12 mouse cellular contexts compared by ENCODE assay signal in genomic region chr19:24794350-24794749, GRCm38 (mm10).
DNase-seq lines count a peak whose midpoint lies in the region; ATAC-seq and TF ChIP-seq lines count a peak whose summit lies in the region.
"Had no signal": no experiment of that assay in that cellular context is flagged by ENCODE, and none has a peak within 500 bp of the region (broad histone marks: within the 10 kb centered on the region; RNA-seq: fewer than 3 reads in every experiment).

No protein-coding gene starts in this region.

- TF ChIP-seq EP300 in liver, embryonic 14.5 days (IDR thresholded peaks at IDR 0.05; ENCODE audit: low read depth), result peak; percentile 92

- H3K9ac ChIP-seq in heart, embryonic 14.5 days (ENCODE audit: low read length), result peak overlapping the region; percentile 21; the same call in 1 of the 2 replicates
- H3K9ac ChIP-seq in liver, embryonic 14.5 days (replicated peaks), result peak overlapping the region; percentile 62
- H3K9ac ChIP-seq in neural tube, embryonic 15.5 days (replicated peaks), result no peak overlapping the region

- H3K27ac ChIP-seq in heart, embryonic 14.5 days (replicated peaks in 1 of 2; ENCODE audit: control insufficient read depth in 1 of 2, insufficient read depth in 1 of 2, low read depth in 2 of 2, low read length in 2 of 2), result peak overlapping the region in 1 of 2 experiments; percentile 59; a peak in 1 of 4 replicates
- peak overlapping the region; percentile 95 for H3K27ac ChIP-seq in liver, embryonic 14.5 days
- H3K27ac ChIP-seq in limb, embryonic 10.5 days, result no peak overlapping the region
- no peak overlapping the region for H3K27ac ChIP-seq in neural tube, embryonic 15.5 days (replicated peaks)

- DNase-seq in heart, adult 9 months (ENCODE audit: low spot score in 2 of 2), result no peak
- no peak for DNase-seq in G1E (ENCODE audit: low spot score)
- peak; percentile 14 for DNase-seq in c-Kit-positive CD71-negative TER-119-negative erythroid progenitor cells, embryonic 14.5 days (ENCODE audit: low read depth)
- peak; percentile 74 to 82 (median 80) for DNase-seq in liver, embryonic 14.5 days (ENCODE audit: low read depth in 3 of 3, low spot score in 3 of 3)
- no peak for DNase-seq in limb, embryonic 10.5 days (ENCODE audit: low spot score)
- DNase-seq: adrenal gland, adult 8-10 months; heart, postnatal 36 days; kidney, postnatal 10 days; right cerebral cortex, postnatal 4 days had no signal

- ATAC-seq in heart, embryonic 14.5 days (ENCODE audit: insufficient number of reproducible peaks, insufficient read depth, low FRiP score, low read depth), result no peak
- peak; percentile 84 for ATAC-seq in G1E (ENCODE audit: extremely low read depth, insufficient number of reproducible peaks, low FRiP score, poor library complexity, severe bottlenecking)
- ATAC-seq in liver, embryonic 14.5 days (ENCODE audit: insufficient read depth), result peak; percentile 96
- no peak for ATAC-seq in neural tube, embryonic 15.5 days (ENCODE audit: low FRiP score)
- no peak for ATAC-seq in granulocyte monocyte progenitor cell, adult 5-6 weeks (replicated peaks; ENCODE audit: poor library complexity, severe bottlenecking)

- no peak overlapping the region for H3K4me3 ChIP-seq in heart, embryonic 14.5 days (ENCODE audit: control insufficient read depth in 1 of 2, insufficient read depth in 1 of 2, low read depth in 1 of 2, low read length in 2 of 2)
- no peak overlapping the region for H3K4me3 ChIP-seq in G1E (ENCODE audit: low read depth, low read length)
- H3K4me3 ChIP-seq in liver, embryonic 14.5 days (ENCODE audit: insufficient read depth in 1 of 2, low read depth in 2 of 2, low read length in 2 of 2), result peak overlapping the region in 1 of 2 experiments; percentile 10; a peak in 1 of 4 replicates
- no peak overlapping the region for H3K4me3 ChIP-seq in limb, embryonic 10.5 days
- H3K4me3 ChIP-seq in neural tube, embryonic 15.5 days (replicated peaks), result no peak overlapping the region

- H3K27me3 ChIP-seq in heart, embryonic 14.5 days (ENCODE audit: control insufficient read depth, insufficient read depth, low read length), result no peaks in the 10 kb centered on the region
- peaks cover 14% of the 10 kb centered on the region for H3K27me3 ChIP-seq in G1E (ENCODE audit: insufficient read depth, low read length)
- H3K27me3 ChIP-seq in liver, embryonic 14.5 days (ENCODE audit: control insufficient read depth, insufficient read depth, low read length), result no peaks in the 10 kb centered on the region
- H3K27me3 ChIP-seq in limb, embryonic 10.5 days (ENCODE audit: low read depth, poor library complexity, severe bottlenecking), result peaks cover 12% of the 10 kb centered on the region
- 0 out of 2 replicates have a peak, but pooled peaks cover 3% of the 10 kb centered on the region for H3K27me3 ChIP-seq in neural tube, embryonic 15.5 days (replicated peaks)

- peaks cover 15 to 26% of the 10 kb centered on the region in 2 experiments for H3K4me1 ChIP-seq in heart, embryonic 14.5 days (ENCODE audit: control insufficient read depth in 2 of 2, insufficient read depth in 2 of 2, low read length in 2 of 2)
- peaks cover 8% of the 10 kb centered on the region for H3K4me1 ChIP-seq in G1E (ENCODE audit: insufficient read depth, low read depth, low read length)
- peaks cover 40 to 41% of the 10 kb centered on the region in 2 experiments for H3K4me1 ChIP-seq in liver, embryonic 14.5 days (replicated peaks; ENCODE audit: control insufficient read depth in 2 of 2, insufficient read depth in 2 of 2, low read length in 1 of 2)
- H3K4me1 ChIP-seq in limb, embryonic 10.5 days, result peaks cover 14% of the 10 kb centered on the region
- H3K4me1 ChIP-seq in neural tube, embryonic 15.5 days, result no peaks in the 10 kb centered on the region

- 11% methylated on average over 6 of the region's 6 CpGs for WGBS in heart, embryonic 14.5 days
- 10% methylated on average over 6 of the region's 6 CpGs for WGBS in liver, embryonic 14.5 days (ENCODE audit: insufficient replicate concordance)
- 75% methylated on average over 6 of the region's 6 CpGs for WGBS in limb, embryonic 10.5 days
- 85% methylated on average over 6 of the region's 6 CpGs for WGBS in neural tube, embryonic 15.5 days

- peak overlapping the region; percentile 17; the same call in 1 of the 2 replicates for H3K4me2 ChIP-seq in heart, embryonic 14.5 days (ENCODE audit: low read length)
- H3K4me2 ChIP-seq in liver, embryonic 14.5 days (ENCODE audit: low read depth), result peak overlapping the region; percentile 55
- no peak overlapping the region for H3K4me2 ChIP-seq in neural tube, embryonic 15.5 days

- no peaks in the 10 kb centered on the region for H3K9me3 ChIP-seq in heart, embryonic 14.5 days (ENCODE audit: control insufficient read depth, low read length)
- no peaks in the 10 kb centered on the region for H3K9me3 ChIP-seq in G1E (replicated peaks)
- no peaks in the 10 kb centered on the region for H3K9me3 ChIP-seq in liver, embryonic 14.5 days (ENCODE audit: control insufficient read depth, low read length)
- no peaks in the 10 kb centered on the region for H3K9me3 ChIP-seq in limb, embryonic 10.5 days (replicated peaks)
- no peaks in the 10 kb centered on the region for H3K9me3 ChIP-seq in neural tube, embryonic 15.5 days (replicated peaks)

- H3K36me3 ChIP-seq in heart, embryonic 14.5 days (ENCODE audit: control insufficient read depth, insufficient read depth, low read length), result peaks cover 4% of the 10 kb centered on the region; the same call in 1 of the 2 replicates
- no peaks in the 10 kb centered on the region for H3K36me3 ChIP-seq in G1E (replicated peaks)
- H3K36me3 ChIP-seq in liver, embryonic 14.5 days (replicated peaks; ENCODE audit: control insufficient read depth, insufficient read depth, low read depth), result no peaks in the 10 kb centered on the region
- H3K36me3 ChIP-seq in limb, embryonic 10.5 days, result no peaks in the 10 kb centered on the region
- no peaks in the 10 kb centered on the region for H3K36me3 ChIP-seq in neural tube, embryonic 15.5 days

- TF ChIP-seq CTCF in G1E (IDR thresholded peaks at IDR 0.05; ENCODE audit: low read depth, low read length), result no peak
- TF ChIP-seq CTCF in liver, embryonic 14.5 days (IDR thresholded peaks at IDR 0.05; ENCODE audit: low read depth), result no peak

Comparison
In these comparisons a context has a peak if more than half of its experiments do, and no peak if none do; other contexts are left out.
1. ATAC-seq: peak in G1E (single experiment) and liver, embryonic 14.5 days (single experiment); none in heart, embryonic 14.5 days (single experiment), neural tube, embryonic 15.5 days (single experiment) and granulocyte monocyte progenitor cell, adult 5-6 weeks (single experiment).
2. DNase-seq: peak in c-Kit-positive CD71-negative TER-119-negative erythroid progenitor cells, embryonic 14.5 days (single experiment) and liver, embryonic 14.5 days (3 of 3); none in heart, adult 9 months (0 of 2), G1E (single experiment) and limb, embryonic 10.5 days (single experiment).